Mouse (Mus musculus): ENCODE measurements around the gene Srp68. TPM values are rescaled to one million over a fixed set of nuclear protein-coding genes. Genes with fewer than 3 reads are reported as not detected.

Gene Srp68
- polyA plus RNA-seq (2012; fragmentation: generic; extraction: Trizol): 100 to 1,000 TPM in 1 of 2 experiments, 10 to 100 TPM in 1; 62.3 to 111 TPM

DNA sequence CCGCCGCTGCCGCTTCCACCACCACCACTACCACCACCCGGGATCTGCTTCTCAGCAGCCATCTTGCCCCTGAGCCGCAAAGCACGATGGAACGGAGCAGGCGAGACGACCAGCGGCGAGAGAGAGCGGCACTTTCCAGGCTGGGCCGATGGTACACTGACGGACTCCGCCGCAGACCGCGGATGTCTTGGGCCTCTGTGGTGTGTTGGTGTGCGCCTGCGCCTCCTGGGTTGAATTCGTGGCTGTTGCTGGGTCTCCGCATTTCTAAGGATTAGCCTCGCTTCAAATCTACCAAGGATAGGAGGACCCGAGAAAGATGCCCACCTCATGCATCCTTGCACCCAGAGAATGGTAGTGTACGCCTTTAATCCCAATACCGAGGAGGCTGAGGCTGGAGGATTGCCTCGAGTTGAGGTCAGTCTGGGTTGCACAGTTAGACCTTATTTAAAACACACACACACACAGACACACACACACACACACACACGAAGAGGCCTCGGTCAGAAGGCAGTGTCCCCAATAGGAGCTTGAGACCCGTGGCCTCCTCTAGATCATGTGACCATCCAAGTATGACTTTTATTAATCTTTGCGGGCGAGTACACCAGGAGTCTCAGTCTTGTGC lies at the start of gene Srp68:
Srp68 (minus strand) TSS at position 173 of the 622 bp plus-strand sequence.

GRCm38 (mm10) chr11:116307019-116307725 lies 33.2 kb upstream of the Srp68 start, which contains the start of gene Exoc7:
Gene Exoc7, minus strand, starts transcription at chr11:116307233.

GRCm38 (mm10) chr11:116280751-116281663 lies 7.0 kb upstream of the Srp68 start, which contains the start of gene Galr2:
Gene Galr2, plus strand, starts transcription at chr11:116280939.

DNA sequence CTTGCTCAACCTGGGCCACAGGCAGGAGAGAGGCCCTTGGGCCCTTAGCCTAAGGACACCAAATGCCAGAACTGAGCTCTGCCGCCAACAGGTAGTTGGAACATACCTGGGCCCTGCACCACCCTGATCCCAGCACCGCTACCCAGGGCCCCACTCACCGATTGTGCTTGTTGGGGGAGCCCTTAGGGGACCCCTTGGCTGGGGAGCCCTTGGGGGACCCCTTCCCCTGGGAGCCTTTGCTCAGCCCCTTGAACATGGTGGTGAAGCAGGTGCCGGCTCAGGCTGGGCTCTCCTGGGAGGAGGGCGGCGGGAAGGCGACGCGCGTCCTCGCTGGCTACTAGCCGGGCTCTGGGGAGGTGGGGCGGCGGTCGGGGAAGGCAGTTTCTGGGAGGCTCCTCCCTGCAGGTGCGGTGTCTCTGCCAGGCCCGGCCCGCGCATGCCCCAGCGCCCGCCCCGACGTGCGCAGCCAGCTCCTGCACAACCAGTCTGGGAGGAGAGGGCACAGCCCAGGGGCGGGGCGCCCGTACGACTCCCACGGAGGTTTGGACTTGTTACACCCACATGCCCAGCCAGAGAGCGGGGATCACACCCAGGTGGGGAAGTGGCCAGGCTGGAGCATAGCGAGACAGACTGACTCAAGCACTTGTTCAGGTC lies 36.1 kb downstream of the Srp68 start, which contains the start of gene Evpl:
Evpl (minus strand) TSS at position 336 of the 654 bp plus-strand sequence.

DNA sequence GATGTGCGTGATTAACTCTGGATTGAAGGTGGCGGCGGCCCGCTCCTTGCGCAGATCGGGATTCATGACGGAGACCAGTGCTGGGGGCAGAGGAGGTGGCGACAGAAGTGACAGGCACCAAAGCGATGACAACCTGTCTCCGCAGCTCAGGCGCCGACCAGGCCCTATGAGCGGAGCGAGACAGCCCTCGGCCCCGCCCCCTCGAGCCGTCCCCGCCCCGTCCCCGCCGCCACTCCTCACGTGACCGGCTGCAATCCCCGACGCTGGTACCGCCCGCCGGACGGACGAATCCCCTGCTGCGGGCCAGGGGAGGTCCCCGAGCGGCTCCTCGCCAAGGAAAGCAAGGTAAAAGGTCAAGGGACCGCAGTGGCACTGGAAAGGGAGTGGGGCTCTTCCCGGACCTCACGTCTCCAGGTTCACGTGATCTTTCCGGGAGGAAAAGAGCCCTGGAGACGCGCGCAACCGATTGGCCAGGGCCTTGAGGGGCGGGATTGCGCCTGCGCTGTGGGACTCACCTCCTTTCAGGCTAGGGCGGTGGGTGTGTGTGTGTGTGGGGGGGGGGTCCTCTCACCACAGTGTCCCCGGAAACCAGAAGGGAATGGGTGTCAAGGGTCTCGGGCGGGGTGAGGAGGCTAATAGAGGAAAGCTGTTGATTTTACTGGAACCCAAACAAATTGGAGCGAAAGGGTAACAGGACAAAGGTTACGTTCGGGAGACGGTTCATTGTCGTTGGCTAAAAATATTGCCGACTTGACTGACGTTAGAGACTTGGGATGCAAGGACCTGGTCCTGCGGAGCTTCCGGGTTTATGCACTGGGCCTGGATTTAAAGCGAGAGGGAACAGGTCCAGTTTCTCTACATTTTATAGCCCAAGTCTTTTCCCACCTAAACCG lies 75.1 kb downstream of the Srp68 start, which contains the start of the genes Ten1 and Acox1:
Ten1 (plus strand) TSS at position 217 of the 893 bp plus-strand sequence.
Acox1 (minus strand) TSS at position 407 of the 893 bp plus-strand sequence.

Other genes with a start within 250 kb of the Srp68 start
- gene H3f3b, start 246.3 kb downstream of the Srp68 start, polyA plus RNA-seq (2012; fragmentation: generic; extraction: Trizol): 1,000 to 10,000 TPM in 1 of 2 experiments, 100 to 1,000 TPM in 1; 518 to 1,136 TPM
- 10 to 100 TPM in 1 of 2 experiments, 1 to 10 TPM in 1; 8.4 to 34.8 TPM for gene Unk, start 243.9 kb downstream of the Srp68 start, polyA plus RNA-seq (2012; fragmentation: generic; extraction: Trizol)
- gene Unc13d, start 196.3 kb downstream of the Srp68 start, polyA plus RNA-seq (2012; fragmentation: generic; extraction: Trizol): under 1 TPM; 0.48 to 0.70 TPM
- 100 to 1,000 TPM; 134 to 264 TPM for gene Wbp2, start 187.2 kb downstream of the Srp68 start, polyA plus RNA-seq (2012; fragmentation: generic; extraction: Trizol)
- gene Trim47, start 147.0 kb downstream of the Srp68 start, polyA plus RNA-seq (2012; fragmentation: generic; extraction: Trizol): 100 to 1,000 TPM; 116 to 205 TPM
- 1 to 10 TPM; 2.1 to 5.7 TPM for gene Trim65, start 143.1 kb downstream of the Srp68 start, polyA plus RNA-seq (2012; fragmentation: generic; extraction: Trizol)
- gene Mrpl38, start 135.3 kb downstream of the Srp68 start, polyA plus RNA-seq (2012; fragmentation: generic; extraction: Trizol): 100 to 1,000 TPM in 1 of 2 experiments, 10 to 100 TPM in 1; 77.3 to 156 TPM
- gene Fbf1, start 106.1 kb downstream of the Srp68 start, polyA plus RNA-seq (2012; fragmentation: generic; extraction: Trizol): 10 to 100 TPM; 18.7 to 71.2 TPM
- 10 to 100 TPM; 63.6 to 92.1 TPM for gene Ten1, start 75.4 kb downstream of the Srp68 start, polyA plus RNA-seq (2012; fragmentation: generic; extraction: Trizol)
- 10 to 100 TPM in 1 of 2 experiments, 1 to 10 TPM in 1; 8.6 to 44.2 TPM for gene Acox1, start 75.2 kb downstream of the Srp68 start, polyA plus RNA-seq (2012; fragmentation: generic; extraction: Trizol)
- under 1 TPM; 0.02 to 0.27 TPM for gene Evpl, start 36.1 kb downstream of the Srp68 start, polyA plus RNA-seq (2012; fragmentation: generic; extraction: Trizol)
- gene Galr2, start 6.7 kb upstream of the Srp68 start, polyA plus RNA-seq (2012; fragmentation: generic; extraction: Trizol): 1 to 10 TPM in 1 of 2 experiments, under 1 TPM in 1; 0.06 to 2.5 TPM
- gene Exoc7, start 33.0 kb upstream of the Srp68 start, polyA plus RNA-seq (2012; fragmentation: generic; extraction: Trizol): 10 to 100 TPM; 89.3 to 90.3 TPM
- under 1 TPM; 0.12 to 0.51 TPM for gene Foxj1, start 61.2 kb upstream of the Srp68 start, polyA plus RNA-seq (2012; fragmentation: generic; extraction: Trizol)
- 10 to 100 TPM; 15.7 to 17.5 TPM for gene Rnf157, start 138.8 kb upstream of the Srp68 start, polyA plus RNA-seq (2012; fragmentation: generic; extraction: Trizol)
- gene Ubald2, start 159.9 kb upstream of the Srp68 start, polyA plus RNA-seq (2012; fragmentation: generic; extraction: Trizol): 100 to 1,000 TPM in 1 of 2 experiments, 10 to 100 TPM in 1; 99.5 to 182 TPM
- under 1 TPM; 0.14 to 0.20 TPM for gene Qrich2, start 192.0 kb upstream of the Srp68 start, polyA plus RNA-seq (2012; fragmentation: generic; extraction: Trizol)
- 100 to 1,000 TPM; 143 to 168 TPM for gene Prpsap1, start 220.0 kb upstream of the Srp68 start, polyA plus RNA-seq (2012; fragmentation: generic; extraction: Trizol)